Mouse (Mus musculus) heart, adult 2 months (tissue): ENCODE results near the gene Ccdc88b. TPM values are rescaled to one million over a fixed set of nuclear protein-coding genes. Genes with fewer than 3 reads are reported as not detected.

Experiments
- DNase-seq, 2 experiments: peaks; one replicate each; pipeline ENCODE4 v3.0.0; 2021
- H3K27ac ChIP-seq: fragments of 200-600 bp; 2 replicates; pipeline ENCODE4 v1.8.1; 2022
- H3K27me3 ChIP-seq: fragments of 200-500 bp; 2 replicates; pipeline ENCODE4 v1.6.1; 2012; ENCODE audit warnings: mild to moderate bottlenecking, low read length, inconsistent platforms, mixed read lengths; ENCODE audit not compliant: control insufficient read depth, insufficient read depth
- H3K36me3 ChIP-seq: fragments of 200-500 bp; 2 replicates; pipeline ENCODE4 v1.6.1; 2012; ENCODE audit warnings: low read length, inconsistent platforms; ENCODE audit not compliant: control insufficient read depth, insufficient read depth
- H3K4me1 ChIP-seq: fragments of 200-500 bp; 2 replicates; pipeline ENCODE4 v1.6.1; 2011; ENCODE audit warnings: low read length; ENCODE audit not compliant: control insufficient read depth, insufficient read depth
- H3K4me3 ChIP-seq: fragments of 200-600 bp; 2 replicates; pipeline ENCODE4 v1.8.1; 2022
- H3K79me2 ChIP-seq: fragments of 200-500 bp; replicated peaks from 2 replicates; pipeline ENCODE4 v1.6.1; 2012; ENCODE audit warnings: mild to moderate bottlenecking, inconsistent platforms, low read length, moderate library complexity, mixed read lengths; ENCODE audit not compliant: control insufficient read depth, insufficient read depth
- H3K9ac ChIP-seq: fragments of 200-500 bp; 2 replicates; pipeline ENCODE4 v1.6.1; 2012; ENCODE audit warnings: low read depth, mild to moderate bottlenecking, control low read depth, inconsistent platforms, low read length, mixed read lengths
- CTCF ChIP-seq: fragments of 200-600 bp; IDR thresholded peaks from 2 replicates; pipeline ENCODE4 v1.8.1; 2022; ENCODE audit warnings: antibody characterized with exemption, mild to moderate bottlenecking, moderate library complexity
- EP300 ChIP-seq: fragments of 200-500 bp; IDR thresholded peaks from 2 replicates; pipeline ENCODE4 v1.6.1; 2011; ENCODE audit warnings: low read depth, low read length, control low read depth; ENCODE audit not compliant: insufficient read depth
- POLR2A ChIP-seq: fragments of 200-500 bp; IDR thresholded peaks from 2 replicates; pipeline ENCODE4 v1.6.1; 2011; ENCODE audit warnings: mild to moderate bottlenecking, low read depth, low read length, control low read depth; ENCODE audit not compliant: insufficient read depth
- WGBS: fragments of 180-500 bp; shearing (Covaris S2); methylation state at CpG from one replicate; pipeline ENCODE4 v1.1.7; 2018; 5-methylcytosine and 5-hydroxymethylcytosine counted together
- intact Hi-C: fragments of 180-260 bp; cut with DNase I; formaldehyde crosslinking; loops from one replicate; pipeline ENCODE4 v1.15.1; 2025
- polyA plus RNA-seq: library from polyadenylated mRNA; depleted of rRNA; stranded (reverse); fragments of >200 nt; gene quantifications from 2 replicates; pipeline ENCODE4 v1.2.3, GENCODE M21; 2012
- total RNA-seq, 2 experiments: library from RNA; stranded (reverse); gene quantifications; 2 replicates each; pipeline ENCODE4 v1.2.3; 2021

Ccdc88b gene
- total and polyA plus RNA-seq, 3 experiments: 0.86 to 1.8 (median 1.0) TPM

GRCm38 (mm10) chr19:6829069-6829468 lies 28.9 kb downstream of the Ccdc88b start:
- no peaks in the 10 kb centered on the region for H3K4me1 ChIP-seq
- no peak for DNase-seq
- no peaks in the 10 kb centered on the region for H3K27me3 ChIP-seq
- intact Hi-C loops: no loop called here
- no peak overlapping the region for H3K9ac ChIP-seq
- no peak overlapping the region for H3K4me3 ChIP-seq
- 69% methylated on average over 3 of the region's 3 CpGs for WGBS
- no peak overlapping the region for H3K27ac ChIP-seq
- H3K36me3 ChIP-seq: no peaks in the 10 kb centered on the region
- TF ChIP-seq EP300: no peak
- no peak for TF ChIP-seq POLR2A
- TF ChIP-seq CTCF: peak; percentile 22
- H3K79me2 ChIP-seq: no peaks in the 10 kb centered on the region

- no peak overlapping the region for H3K9ac ChIP-seq
- no peaks in the 10 kb centered on the region for H3K36me3 ChIP-seq
- 75% methylated on average over 3 of the region's 3 CpGs for WGBS
Observed at GRCm38 (mm10) chr19:6826601-6827000, 31.4 kb downstream of the Ccdc88b start.

GRCm38 (mm10) chr19:6825384-6825783 lies 32.6 kb downstream of the Ccdc88b start:
- WGBS: 88% methylated on average over 6 of the region's 6 CpGs
- Histone ChIP-seq H3K79me2 (no peaks in the 10 kb centered on the region), H3K27ac (no peak overlapping the region), H3K4me3 (no peak overlapping the region), H3K27me3 (no peaks in the 10 kb centered on the region), H3K36me3 (no peaks in the 10 kb centered on the region), H3K9ac (no peak overlapping the region), H3K4me1 (no peaks in the 10 kb centered on the region)
- intact Hi-C loops: no loop called here
- no peak for DNase-seq
- no peak for TF ChIP-seq EP300
- no peak for TF ChIP-seq POLR2A
- TF ChIP-seq CTCF: no peak

More at GRCm38 (mm10) chr19:6826601-6827000, 31.4 kb downstream of the Ccdc88b start:
- Histone ChIP-seq H3K27ac (no peak overlapping the region), H3K4me3 (no peak overlapping the region), H3K4me1 (no peaks in the 10 kb centered on the region), H3K79me2 (no peaks in the 10 kb centered on the region), H3K27me3 (no peaks in the 10 kb centered on the region)
- TF ChIP-seq EP300 (no peak), POLR2A (no peak), CTCF (no peak)
- DNase-seq: no peak
- intact Hi-C loops: no loop called here

GRCm38 (mm10) chr19:6820538-6821195 lies 37.3 kb downstream of the Ccdc88b start:
- intact Hi-C loops: no loop called here
- WGBS: 87% methylated on average over 13 of the region's 13 CpGs
- Histone ChIP-seq H3K4me3 (no peak overlapping the region), H3K9ac (no peak overlapping the region), H3K27ac (no peak overlapping the region), H3K27me3 (no peaks in the 10 kb centered on the region), H3K36me3 (no peaks in the 10 kb centered on the region), H3K4me1 (no peaks in the 10 kb centered on the region), H3K79me2 (no peaks in the 10 kb centered on the region)
- TF ChIP-seq POLR2A (no peak), CTCF (no peak), EP300 (no peak)
- DNase-seq: no peak

- no peaks in the 10 kb centered on the region for H3K79me2 ChIP-seq
- WGBS: 33% methylated on average over 10 of the region's 10 CpGs
- no peak for DNase-seq
- H3K36me3 ChIP-seq: no peaks in the 10 kb centered on the region
- intact Hi-C loops: no loop called here
- H3K27me3 ChIP-seq: no peaks in the 10 kb centered on the region
- H3K9ac ChIP-seq: no peak overlapping the region
- H3K27ac ChIP-seq: no peak overlapping the region
- no peak for TF ChIP-seq CTCF
- no peak for TF ChIP-seq EP300
- TF ChIP-seq POLR2A: no peak
- H3K4me3 ChIP-seq: no peak overlapping the region
- H3K4me1 ChIP-seq: no peaks in the 10 kb centered on the region
Observed at GRCm38 (mm10) chr19:6819143-6819827, 38.7 kb downstream of the Ccdc88b start.

- Histone ChIP-seq H3K27me3 (no peaks in the 10 kb centered on the region), H3K9ac (no peak overlapping the region), H3K79me2 (no peaks in the 10 kb centered on the region), H3K36me3 (no peaks in the 10 kb centered on the region), H3K27ac (no peak overlapping the region), H3K4me1 (no peaks in the 10 kb centered on the region), H3K4me3 (no peak overlapping the region)
- WGBS: 79% methylated on average over 3 of the region's 3 CpGs
- DNase-seq: no peak
- intact Hi-C loops: no loop called here
- TF ChIP-seq CTCF (no peak), POLR2A (no peak), EP300 (no peak)
Observed at GRCm38 (mm10) chr19:6814958-6815357, 43.1 kb downstream of the Ccdc88b start.
